Mouse (Mus musculus): ENCODE measurements around the gene Ces1e.
A peak's percentile ranks its signal among the peaks of the same experiment; 100 is the strongest.

Ces1e gene

GRCm38 (mm10) chr8:93176593-93176992 is 52.8 kb downstream of the Ces1e start:
- DNase-seq (ENCODE audit: low read depth, low spot score), result peak; percentile 49

DNA sequence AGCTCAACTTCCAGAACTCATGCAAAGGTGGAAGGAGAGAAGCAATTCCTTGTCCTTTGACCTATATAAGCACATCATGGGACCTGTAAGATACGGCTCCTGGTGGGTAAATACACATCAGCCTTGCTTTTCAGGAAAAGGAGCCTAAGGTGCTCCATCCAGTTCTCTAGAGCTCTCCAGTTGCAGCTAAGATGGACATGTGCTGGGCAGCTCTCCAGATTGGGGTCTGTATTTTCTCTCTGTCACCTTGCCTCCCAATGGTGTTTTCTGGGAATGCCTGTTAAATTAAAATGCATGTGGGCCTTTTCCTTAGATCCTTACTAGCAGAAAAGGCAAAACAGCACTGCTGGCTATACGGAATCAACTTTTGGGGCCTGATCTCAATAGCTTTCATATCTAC is 54.9 kb downstream of the Ces1e start:
- DNase-seq (ENCODE audit: low read depth, low spot score), result no peak

DNA sequence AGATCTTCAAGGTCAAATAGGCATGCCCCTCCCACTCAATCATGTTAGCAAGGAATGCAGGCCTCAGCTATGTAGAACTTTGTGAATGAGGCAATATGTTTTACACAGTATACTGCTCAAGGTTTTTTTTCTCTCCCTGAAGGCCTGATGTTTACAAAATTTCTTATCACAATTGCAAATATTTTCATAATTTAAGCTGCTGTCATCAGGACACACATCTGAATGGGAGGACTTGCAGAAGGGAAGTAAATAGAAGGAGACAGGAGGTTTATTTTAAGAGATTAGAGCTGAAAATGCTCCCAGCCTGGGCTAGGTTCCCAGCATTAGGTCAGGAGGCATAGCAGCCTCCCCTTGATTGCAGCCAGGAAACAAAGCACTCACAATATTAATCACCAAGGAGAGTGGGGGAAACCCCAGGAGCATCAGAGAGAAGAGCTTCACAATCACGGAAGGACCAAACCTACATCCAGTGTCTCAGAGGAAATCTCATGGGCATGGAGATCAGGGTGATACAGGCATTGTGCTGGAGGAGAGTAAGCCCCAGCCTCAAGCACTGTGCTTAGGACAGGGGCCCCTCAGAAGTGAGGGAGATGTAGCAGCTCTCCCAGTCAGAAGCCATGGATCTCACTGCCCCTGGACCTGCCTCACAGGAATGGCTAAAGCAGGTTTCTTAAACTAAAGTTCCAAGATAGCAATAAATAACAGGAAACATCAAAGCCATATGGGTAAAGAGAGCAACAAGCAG is 57.4 kb downstream of the Ces1e start:
- DNase-seq (ENCODE audit: low read depth, low spot score), result peak; percentile 2

GRCm38 (mm10) chr8:93163363-93163762 is 66.1 kb downstream of the Ces1e start:
- no peak for DNase-seq (ENCODE audit: low read depth, low spot score)

- DNase-seq (ENCODE audit: low read depth, low spot score), result no peak
These were observed 78.0 kb downstream of the Ces1e start for GRCm38 (mm10) chr8:93151401-93151800.
